Mouse (Mus musculus): ENCODE data around the gene Trpm8.

Gene Trpm8

GRCm38 (mm10) chr1:88284228-88284945, 6.9 kb downstream of the Trpm8 start:
- in situ Hi-C loops (cut with MboI, MseI): loop anchor here (10.0 kb wide), 1 partner anchor 140 kb away; no protein-coding TSS in a partner anchor

- in situ Hi-C loops (cut with MboI, MseI): loop anchor here (10.0 kb wide), 1 partner anchor 140 kb away; no protein-coding TSS in a partner anchor
These were observed 7.5 kb downstream of the Trpm8 start for GRCm38 (mm10) chr1:88284946-88285320.

DNA sequence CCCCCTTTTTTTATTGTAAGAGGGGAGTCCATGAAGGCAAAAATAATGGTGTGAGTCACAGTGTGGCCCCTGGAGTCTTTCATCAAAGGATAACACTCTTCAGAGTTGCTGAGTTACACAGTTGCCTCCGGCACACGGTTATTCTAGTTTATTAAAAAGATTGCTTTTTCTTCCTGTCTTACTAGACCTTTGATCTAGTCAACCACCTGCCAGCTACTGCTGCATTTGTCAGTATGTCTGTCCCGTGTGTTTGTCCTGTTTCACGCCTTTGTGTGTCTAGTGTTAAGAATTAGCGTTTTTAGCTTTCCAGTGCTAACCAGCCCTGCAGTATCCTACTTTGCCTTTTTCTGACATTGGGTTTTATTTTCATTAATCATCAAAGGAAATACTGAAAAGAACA, 8.2 kb downstream of the Trpm8 start:
- in situ Hi-C loops (cut with MboI, MseI): loop anchor here (10.0 kb wide), 1 partner anchor 141 kb away; no protein-coding TSS in a partner anchor

- in situ Hi-C loops (cut with MboI, MseI): loop anchor here (10.0 kb wide), 1 partner anchor 141 kb away; no protein-coding TSS in a partner anchor
These were observed 8.8 kb downstream of the Trpm8 start for GRCm38 (mm10) chr1:88286136-88286845.

GRCm38 (mm10) chr1:88286887-88287696, 9.6 kb downstream of the Trpm8 start:
- in situ Hi-C loops (cut with MboI, MseI): loop anchor here (10.0 kb wide), 1 partner anchor 142 kb away; no protein-coding TSS in a partner anchor

- in situ Hi-C loops (cut with MboI, MseI): loop anchor here (10.0 kb wide), 1 partner anchor 143 kb away; no protein-coding TSS in a partner anchor
These were observed 10.2 kb downstream of the Trpm8 start for GRCm38 (mm10) chr1:88287697-88287980.

- in situ Hi-C loops (cut with MboI, MseI): loop anchor here (10.0 kb wide), 1 partner anchor 143 kb away; no protein-coding TSS in a partner anchor
These were observed 10.8 kb downstream of the Trpm8 start for GRCm38 (mm10) chr1:88288056-88288788.

DNA sequence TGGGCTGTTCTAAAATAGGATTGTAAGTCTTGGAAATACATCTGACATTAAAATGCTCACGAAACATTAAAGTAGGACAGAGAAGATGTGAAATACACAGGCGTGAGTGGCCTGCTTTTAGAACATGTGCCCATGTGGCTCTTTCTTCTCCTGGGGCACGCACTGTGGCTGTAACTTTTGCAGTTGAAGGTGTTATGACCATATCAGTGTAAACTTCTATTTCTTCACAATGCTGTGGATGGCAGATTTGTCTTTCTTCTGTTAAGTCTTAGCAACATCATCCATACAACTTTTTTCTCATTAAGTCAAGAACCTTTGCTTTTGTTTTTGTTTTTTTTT, 11.3 kb downstream of the Trpm8 start:
- in situ Hi-C loops (cut with MboI, MseI): loop anchor here (10.0 kb wide), 1 partner anchor 144 kb away; no protein-coding TSS in a partner anchor

DNA sequence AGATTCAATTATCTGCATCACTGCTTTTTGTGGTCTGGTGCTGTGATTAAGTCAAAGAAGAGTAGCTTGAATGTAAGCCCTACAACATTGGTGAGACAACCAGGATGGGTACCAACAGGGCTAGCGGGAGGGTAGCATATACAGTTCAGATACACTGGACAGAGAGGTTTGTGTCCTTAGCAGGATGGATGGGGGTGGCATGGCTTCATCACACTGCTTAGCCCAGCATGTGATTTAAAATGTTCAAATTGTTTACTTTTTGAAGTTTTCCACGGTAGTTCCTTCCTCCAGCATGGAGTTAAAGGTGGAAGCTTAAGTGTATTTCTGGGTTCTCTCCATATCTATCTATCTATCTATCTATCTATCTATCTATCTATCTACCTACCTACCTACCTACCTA, 11.7 kb downstream of the Trpm8 start:
- in situ Hi-C loops (cut with MboI, MseI): loop anchor here (10.0 kb wide), 1 partner anchor 144 kb away; no protein-coding TSS in a partner anchor

DNA sequence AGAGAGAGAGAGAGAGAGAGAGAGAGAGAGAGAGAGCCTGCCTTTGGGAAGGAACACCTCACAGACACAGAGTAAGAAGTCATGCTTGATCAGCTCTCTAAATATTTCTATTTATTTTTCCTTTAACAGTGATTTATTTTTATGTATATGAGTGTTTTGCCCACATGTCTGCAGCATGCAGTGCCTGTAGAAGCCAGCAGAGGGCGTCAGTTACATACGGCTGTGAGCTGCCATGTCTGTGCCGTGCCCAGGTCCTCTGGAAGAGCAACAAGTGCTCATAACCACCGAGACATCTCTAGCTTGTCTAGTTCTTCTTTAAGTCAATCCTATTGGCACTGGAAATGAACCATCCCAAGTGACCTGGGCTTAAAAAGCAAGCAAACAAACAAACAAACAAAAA, 12.5 kb downstream of the Trpm8 start:
- in situ Hi-C loops (cut with MboI, MseI): loop anchor here (10.0 kb wide), 1 partner anchor 145 kb away; no protein-coding TSS in a partner anchor

GRCm38 (mm10) chr1:88290511-88290910, 13.1 kb downstream of the Trpm8 start:
- in situ Hi-C loops (cut with MboI, MseI): no loop called here

DNA sequence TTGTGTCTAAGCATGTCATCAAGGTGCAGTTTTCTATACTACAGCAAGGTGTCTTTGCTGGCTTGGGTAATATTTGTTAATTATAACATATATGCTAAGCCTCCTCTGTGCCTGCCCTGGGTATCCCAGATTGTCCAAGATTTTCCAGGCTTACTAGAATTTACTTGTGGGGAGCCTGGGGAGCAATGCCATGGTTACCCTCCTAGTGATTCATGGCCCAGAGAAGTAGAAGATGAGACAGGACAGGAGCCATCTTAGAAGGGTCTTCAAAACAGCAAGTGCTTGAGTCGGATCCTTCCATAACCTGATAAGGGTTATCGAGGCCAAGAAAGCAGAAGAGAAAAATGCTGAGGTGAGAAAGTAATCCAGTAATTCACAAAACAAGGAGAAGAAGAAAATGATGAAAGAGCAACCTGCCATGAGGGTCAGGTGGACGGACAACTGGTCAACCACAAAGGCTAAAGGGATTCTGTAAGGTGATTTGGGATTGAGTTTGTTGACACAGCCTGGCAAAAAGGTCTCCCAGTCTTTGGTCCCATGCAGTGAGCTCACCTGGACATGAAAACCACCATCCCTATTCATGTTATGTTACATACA, 14.0 kb downstream of the Trpm8 start:
- in situ Hi-C loops (cut with MboI, MseI): no loop called here

GRCm38 (mm10) chr1:88292057-88292456, 14.6 kb downstream of the Trpm8 start:
- in situ Hi-C loops (cut with MboI, MseI): no loop called here

DNA sequence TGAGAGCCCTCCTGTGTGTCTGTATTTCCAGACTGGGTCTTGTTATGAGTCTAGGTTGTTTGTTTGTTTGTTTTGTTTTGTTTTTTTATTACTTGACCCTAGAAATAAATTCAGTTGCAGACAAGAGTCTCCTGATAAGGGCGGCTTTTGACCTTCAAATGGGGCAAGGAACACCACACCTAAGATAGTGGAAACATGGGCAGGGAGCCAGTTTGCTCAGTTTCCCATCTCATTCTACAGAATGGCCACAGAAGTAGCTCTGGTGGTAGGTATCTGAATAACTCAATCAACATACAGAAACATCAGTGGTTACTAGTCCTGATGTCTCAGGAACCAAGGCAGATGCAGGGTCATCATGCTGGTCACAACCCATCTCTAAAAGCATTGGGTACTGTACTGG, 17.2 kb downstream of the Trpm8 start:
- in situ Hi-C loops (cut with MboI, MseI): no loop called here

DNA sequence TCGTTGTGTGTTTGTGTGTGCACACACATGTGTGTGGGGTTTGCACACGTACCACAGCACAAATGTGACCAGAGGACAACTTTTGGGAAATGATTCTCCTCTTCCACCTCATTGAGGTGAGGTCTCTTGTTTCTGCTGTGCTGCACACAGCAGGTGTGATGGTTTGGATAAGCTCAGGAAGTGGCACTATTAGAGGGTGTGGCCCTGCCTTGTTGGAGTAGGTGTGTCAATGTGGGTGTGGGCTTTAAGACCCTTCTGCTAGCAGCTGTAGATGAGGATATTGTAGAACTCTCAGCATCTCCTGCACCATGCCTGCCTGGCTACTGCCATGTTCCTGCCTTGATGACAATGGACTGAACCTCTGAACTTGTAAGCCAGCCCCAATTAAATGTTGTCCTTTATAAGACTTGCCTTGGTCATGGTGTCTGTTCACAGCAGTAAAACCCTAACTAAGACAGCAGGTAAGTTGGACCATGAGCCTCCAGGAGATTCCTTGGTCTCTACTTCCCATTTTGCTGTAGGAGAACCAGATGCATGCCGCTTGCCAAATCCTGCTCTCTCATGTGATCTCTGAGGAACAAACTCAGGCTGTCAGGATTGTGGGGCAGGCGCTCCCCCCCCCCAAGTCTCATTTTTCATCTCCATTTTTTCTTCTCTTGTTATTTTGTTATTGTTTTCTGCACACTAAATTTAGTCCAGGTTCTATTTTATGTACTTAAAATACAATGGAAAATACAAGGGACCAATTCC, 18.9 kb downstream of the Trpm8 start:
- in situ Hi-C loops (cut with MboI, MseI): no loop called here

GRCm38 (mm10) chr1:88297480-88298258, 20.2 kb downstream of the Trpm8 start:
- in situ Hi-C loops (cut with MboI, MseI): no loop called here

- in situ Hi-C loops (cut with MboI, MseI): no loop called here
These were observed 21.4 kb downstream of the Trpm8 start for GRCm38 (mm10) chr1:88298686-88299528.

DNA sequence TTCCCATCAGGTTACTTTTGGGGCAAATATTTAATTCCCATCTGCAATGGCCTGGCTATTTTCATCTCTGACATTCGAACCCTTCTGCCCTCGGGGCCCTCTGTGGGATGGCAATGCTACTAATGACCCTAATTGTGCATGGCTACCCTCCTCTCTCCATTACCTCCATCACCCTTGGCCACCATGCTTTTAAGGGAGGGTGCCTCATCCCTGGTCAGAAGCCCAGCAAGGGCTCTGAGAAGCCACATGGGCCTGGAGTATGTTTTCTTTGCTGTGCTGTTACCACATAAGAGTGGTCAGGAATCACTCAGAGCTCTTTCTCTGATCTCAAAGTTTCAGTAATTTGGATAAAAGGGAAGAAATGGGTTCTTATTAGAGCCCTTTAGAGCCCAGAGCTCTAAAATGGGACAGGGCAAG, 22.1 kb downstream of the Trpm8 start:
- in situ Hi-C loops (cut with MboI, MseI): no loop called here

Measured in T-helper 1 cell (primary cell).